Mouse (Mus musculus) T-helper 1 cell (primary cell): ENCODE results near the gene Ints7.

Experiments
- in situ Hi-C: fragments of 300-600 bp; cut with MboI, MseI; formaldehyde crosslinking; loops from one replicate; pipeline ENCODE4 v1.15.1; 2025; ENCODE audit warnings: high pct_unique_total_duplicates

Gene Ints7

GRCm38 (mm10) chr1:191583836-191584235 lies 8.4 kb downstream of the Ints7 start:
- in situ Hi-C loops = loop anchor here (25.0 kb wide), 1 partner anchor 1553 kb away; the partner anchor contains the start of gene Diexf

GRCm38 (mm10) chr1:191584483-191584882 lies 9.0 kb downstream of the Ints7 start:
- in situ Hi-C loops = loop anchor here (25.0 kb wide), 1 partner anchor 1553 kb away; the partner anchor contains the start of gene Diexf

DNA sequence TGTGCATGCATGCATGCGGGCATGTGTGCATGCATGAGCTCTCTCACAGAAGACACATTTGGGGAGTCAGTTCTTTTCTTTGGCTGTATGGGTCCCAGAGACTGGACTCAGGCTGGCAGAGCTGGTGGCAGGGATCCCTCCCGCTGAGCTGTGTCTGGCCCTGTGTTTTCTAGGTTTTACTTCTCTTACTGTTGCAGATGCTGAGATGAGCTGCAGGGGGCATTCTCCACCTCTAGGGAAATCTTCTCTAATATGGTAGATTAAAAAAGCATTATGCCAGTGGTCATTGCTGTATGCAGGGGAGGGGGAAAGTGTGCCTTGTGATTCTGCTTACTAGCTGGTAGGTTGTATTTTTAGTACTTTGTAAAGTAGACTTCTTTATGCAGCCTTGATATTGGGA lies 10.3 kb downstream of the Ints7 start:
- in situ Hi-C loops = loop anchor here (25.0 kb wide), 1 partner anchor 1552 kb away; the partner anchor contains the start of gene Diexf

DNA sequence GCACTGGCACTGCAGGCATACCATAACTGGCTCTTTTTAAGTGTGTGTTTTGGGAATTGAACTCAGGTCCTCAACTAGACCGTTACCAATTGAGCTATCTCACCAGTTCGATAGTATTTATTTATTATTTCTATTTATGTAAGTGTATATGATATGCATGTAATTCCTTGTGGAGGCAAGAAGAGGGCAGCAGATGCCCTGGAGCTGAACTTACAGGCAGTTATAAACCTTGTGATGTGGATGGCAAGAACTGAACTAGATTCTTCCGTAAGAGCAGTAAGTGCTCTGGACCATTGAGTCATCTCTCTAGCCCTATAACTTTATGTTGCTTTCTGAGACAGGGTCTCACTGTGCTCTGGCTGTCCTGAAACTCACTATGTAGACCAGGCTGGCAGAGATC lies 11.6 kb downstream of the Ints7 start:
- in situ Hi-C loops = loop anchor here (25.0 kb wide), 1 partner anchor 1550 kb away; the partner anchor contains the start of gene Diexf

- in situ Hi-C loops = loop anchor here (25.0 kb wide), 1 partner anchor 1549 kb away; the partner anchor contains the start of gene Diexf
These were observed 13.3 kb downstream of the Ints7 start for GRCm38 (mm10) chr1:191588749-191589148.

DNA sequence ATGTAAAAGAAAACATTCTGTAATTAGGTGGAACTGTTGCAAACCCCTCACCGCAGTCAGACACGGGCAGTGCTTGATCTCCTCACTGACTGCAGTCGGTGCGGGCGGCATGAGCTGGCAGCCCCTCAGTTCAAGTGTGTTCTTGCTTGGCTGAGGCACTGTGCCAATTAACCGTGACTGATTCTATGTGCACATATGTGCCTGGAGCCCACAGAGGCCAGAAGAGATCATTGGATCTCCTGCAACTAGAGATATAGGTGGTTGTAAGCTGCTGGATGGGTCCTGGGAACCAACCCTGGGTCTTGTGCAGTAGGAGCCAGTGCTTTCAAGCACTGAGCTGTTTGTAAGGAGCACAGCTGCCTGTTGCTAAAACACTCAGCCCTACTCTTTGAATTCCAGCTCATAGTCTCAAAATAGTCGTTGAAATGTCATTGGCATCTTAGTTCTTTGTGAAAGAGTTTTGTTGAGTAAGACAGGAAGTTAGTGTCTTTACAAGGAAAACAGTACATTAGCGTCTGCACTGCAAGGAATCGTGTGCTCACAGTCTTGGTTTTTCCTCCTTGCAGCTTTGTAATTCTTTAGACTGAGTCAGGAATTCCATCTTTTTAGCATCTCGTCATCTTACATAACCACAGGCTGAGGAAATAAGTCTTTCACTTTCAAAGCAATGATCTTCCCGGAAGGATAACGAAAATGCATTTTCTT lies 16.7 kb downstream of the Ints7 start:
- in situ Hi-C loops = loop anchor here (25.0 kb wide), 1 partner anchor 1545 kb away; the partner anchor contains the start of gene Diexf

DNA sequence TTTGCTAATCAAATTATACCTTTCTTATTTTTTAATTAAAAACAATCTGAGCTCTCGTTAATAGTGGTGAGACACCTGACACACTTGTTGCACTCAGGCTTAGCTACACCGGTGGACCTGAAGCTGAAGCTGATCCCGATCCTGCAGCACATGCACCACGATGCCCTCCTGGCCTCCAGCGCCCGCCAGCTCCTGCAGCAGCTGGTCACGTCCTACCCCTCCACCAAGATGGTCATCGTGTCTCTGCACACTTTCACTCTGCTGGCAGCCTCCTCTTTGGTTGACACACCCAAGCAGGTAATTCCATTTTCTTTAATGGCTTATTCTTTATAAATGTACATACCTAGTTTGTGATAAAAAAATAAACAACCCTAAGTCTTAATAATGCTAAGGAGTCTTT lies 20.6 kb downstream of the Ints7 start:
- in situ Hi-C loops = loop anchor here (25.0 kb wide), 1 partner anchor 1541 kb away; the partner anchor contains the start of gene Diexf

DNA sequence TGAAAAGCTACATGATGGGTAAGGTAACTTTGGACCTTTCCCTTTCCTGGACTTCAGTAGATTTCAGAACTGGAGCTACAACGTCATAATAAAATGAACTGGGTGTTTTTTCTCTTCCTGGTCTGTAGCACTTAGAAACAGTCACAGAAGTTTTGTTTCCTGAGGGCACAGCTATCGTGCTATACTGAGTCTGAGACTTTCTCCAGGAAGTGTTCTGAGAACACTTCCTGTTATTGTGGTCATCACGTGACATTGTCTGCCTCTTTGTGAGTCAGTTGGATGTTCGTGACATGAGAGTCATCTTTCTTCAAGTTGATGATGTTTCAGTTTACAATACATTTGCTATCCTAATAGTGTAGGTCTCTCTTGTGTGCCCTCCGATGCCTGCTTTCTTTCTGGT lies 23.8 kb downstream of the Ints7 start:
- in situ Hi-C loops = loop anchor here (25.0 kb wide), 1 partner anchor 1538 kb away; the partner anchor contains the start of gene Diexf

- in situ Hi-C loops = loop anchor here (10.0 kb wide), 1 partner anchor 210 kb away; no protein-coding TSS in a partner anchor
These were observed 29.3 kb downstream of the Ints7 start for GRCm38 (mm10) chr1:191604690-191605089.

DNA sequence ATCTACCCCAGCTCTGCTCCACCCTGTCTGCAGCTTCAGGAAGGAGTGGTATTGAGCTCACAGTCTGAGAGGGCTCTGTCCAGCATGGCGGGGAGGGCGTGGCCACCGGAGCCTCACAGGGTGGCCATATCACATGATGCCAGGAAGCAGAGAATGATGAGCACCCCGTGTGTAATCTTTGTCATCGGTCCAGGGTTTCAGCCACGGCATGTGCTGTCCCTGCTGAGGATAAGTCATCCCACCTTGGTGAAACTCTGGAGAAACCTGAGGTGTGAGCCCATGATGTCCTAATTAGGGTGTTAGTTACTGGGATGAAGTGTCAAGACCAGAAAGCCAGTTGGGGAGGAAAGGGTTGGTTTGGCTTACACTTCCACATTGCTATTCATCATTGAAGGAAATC lies 33.6 kb downstream of the Ints7 start:
- in situ Hi-C loops = loop anchor here (10.0 kb wide), 1 partner anchor 206 kb away; no protein-coding TSS in a partner anchor

DNA sequence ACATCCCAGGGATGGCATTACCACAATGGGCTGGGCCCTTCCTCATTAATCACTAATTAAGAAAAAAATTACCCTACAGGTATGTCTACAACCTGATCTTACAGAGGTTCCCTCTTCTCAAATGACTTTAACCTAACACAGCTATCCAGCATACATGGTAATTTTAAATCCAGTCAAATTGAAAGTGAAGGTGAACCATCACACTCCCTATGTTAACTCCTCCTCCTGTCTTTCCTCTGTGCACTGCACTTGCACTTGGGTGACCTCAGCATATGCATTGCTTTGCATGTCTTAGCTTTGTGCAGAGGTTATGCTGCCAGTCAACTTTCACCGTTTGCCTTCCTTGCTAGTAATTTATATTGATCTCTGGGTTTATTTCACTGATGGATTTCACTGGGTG lies 34.1 kb downstream of the Ints7 start:
- in situ Hi-C loops = loop anchor here (10.0 kb wide), 1 partner anchor 205 kb away; no protein-coding TSS in a partner anchor

DNA sequence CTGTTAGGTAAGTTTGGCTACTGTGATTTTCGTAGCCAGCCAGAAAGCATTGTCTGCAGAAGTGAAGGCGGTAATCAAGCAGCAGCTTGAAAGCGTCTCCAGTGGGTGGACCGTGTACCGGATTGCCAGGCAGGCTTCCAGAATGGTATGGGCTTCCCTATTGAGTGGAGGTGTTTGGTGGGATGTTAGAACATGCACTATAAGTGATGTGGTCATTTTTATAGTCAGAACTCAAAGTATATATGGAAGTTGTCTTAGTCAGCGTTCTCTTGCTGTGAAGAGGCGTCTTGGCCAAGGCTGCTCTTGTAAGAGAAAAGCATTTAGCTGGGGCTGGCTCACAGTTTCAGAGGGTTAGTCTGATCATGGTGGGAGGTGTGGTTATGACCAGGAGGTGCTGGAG lies 34.9 kb downstream of the Ints7 start:
- in situ Hi-C loops = no loop called here

- in situ Hi-C loops = no loop called here
These were observed 36.2 kb downstream of the Ints7 start for GRCm38 (mm10) chr1:191611686-191612085.

- in situ Hi-C loops = no loop called here
These were observed 37.4 kb downstream of the Ints7 start for GRCm38 (mm10) chr1:191612877-191613276.

- in situ Hi-C loops = no loop called here
These were observed 40.8 kb downstream of the Ints7 start for GRCm38 (mm10) chr1:191616245-191616644.

- in situ Hi-C loops = no loop called here
These were observed 42.2 kb downstream of the Ints7 start for GRCm38 (mm10) chr1:191617589-191617988.

- in situ Hi-C loops = no loop called here
These were observed 42.8 kb downstream of the Ints7 start for GRCm38 (mm10) chr1:191618067-191618766.

DNA sequence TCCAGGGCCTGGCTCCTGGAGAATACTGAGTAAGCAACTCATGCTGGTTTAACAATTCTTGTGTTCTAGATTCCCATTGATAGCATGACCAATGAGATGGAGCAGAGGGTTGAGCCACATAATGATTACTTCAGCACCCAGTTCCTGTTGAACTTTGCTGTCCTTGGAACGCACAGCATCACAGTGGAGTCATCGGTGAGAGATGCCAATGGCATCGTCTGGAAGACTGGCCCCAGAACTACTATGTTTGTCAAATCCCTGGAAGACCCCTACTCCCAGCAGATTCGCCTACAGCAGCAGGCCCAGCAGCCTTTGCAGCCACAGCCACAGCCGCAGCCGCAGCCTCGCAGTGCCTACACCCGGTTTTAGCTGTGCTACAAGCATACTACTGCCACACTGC lies 45.7 kb downstream of the Ints7 start:
- in situ Hi-C loops = no loop called here

DNA sequence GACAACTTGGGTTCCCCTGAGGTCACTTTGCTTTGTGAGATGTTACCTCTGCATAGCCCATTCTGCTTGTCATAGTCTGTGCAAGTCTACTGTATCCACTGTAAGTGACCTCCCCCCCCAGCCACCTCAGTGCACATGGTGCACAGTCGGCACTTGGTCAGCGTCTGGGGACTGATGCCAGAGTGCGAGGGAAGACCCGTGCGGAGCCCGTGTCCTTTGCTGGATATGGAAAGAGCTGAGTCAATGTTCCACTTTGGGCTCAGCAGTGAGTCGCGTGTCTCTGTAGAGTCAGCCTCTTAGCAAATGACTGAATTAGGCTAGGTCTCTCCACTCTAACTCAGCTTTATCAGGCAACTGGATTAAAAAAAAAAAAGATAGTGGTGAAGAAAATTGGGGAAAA lies 47.4 kb downstream of the Ints7 start:
- in situ Hi-C loops = no loop called here

- in situ Hi-C loops = no loop called here
These were observed 49.1 kb downstream of the Ints7 start for GRCm38 (mm10) chr1:191624492-191624891.

DNA sequence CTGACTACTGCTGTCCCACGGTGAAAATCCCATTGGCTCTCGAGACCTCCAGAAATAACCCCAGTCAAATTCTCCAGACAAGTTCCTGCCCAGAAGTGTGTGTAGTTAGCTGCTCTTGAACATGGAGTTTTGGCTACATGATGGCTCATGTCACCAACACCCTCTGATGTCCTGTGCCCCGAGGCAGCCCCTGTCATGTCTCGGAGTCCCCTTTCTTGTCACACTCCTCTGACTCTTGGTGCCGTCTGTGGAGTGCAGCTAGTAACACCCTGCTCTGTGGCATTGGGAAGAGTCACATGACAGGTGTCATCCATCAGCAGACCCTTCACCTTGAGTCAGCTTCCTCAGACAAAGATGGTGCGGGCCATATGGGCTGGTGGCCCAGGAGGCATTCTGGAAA lies 49.6 kb downstream of the Ints7 start:
- in situ Hi-C loops = no loop called here

DNA sequence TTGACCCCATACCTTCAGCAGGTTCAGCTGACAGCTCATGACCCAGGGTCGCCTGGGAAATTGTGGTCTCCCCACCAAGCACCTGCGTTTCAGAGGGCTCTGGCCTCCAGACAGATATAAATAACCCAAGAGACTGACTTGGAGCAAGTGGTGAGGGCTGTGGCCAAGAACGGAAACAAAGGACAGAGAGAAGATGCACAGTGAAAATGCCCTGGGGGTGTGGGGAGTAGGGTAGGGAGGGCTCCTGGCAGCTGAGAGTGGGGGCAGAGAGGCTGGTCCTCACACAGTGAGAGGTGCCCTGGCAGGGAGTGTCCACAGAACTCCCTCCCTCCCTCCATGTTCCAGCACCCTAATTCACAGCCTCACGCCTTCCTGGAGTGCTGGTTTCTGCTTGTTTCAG lies 50.2 kb downstream of the Ints7 start:
- in situ Hi-C loops = no loop called here
